Mouse (Mus musculus): ENCODE data around the gene Gm42674.

GRCm38 (mm10) chr3:90626266-90627021 lies 24.7 kb downstream of the Gm42674 start:
- TF ChIP-seq POLR2A (IDR thresholded peaks at IDR 0.05; ENCODE audit: low read depth, low read length) (no peak), CTCF (IDR thresholded peaks at IDR 0.05; ENCODE audit: extremely low read depth, insufficient read depth, insufficient read length, insufficient replicate concordance) (no peak)
